Mouse (Mus musculus): ENCODE measurements at regions not wholly inside any gene's neighbourhood (a gene's known extent, or its start where the extent isn't known, plus 50 kb on each side); places are given as distances from the start of the nearest gene placed in this dataset.

- no peaks in the 10 kb centered on the region for H3K4me1 ChIP-seq (ENCODE audit: control insufficient read depth, insufficient read depth, low read length)
- H3K4me3 ChIP-seq (replicated peaks; ENCODE audit: extremely low read depth, low read depth, low read length): no peak overlapping the region
- no peak for TF ChIP-seq CTCF (IDR thresholded peaks at IDR 0.05; ENCODE audit: insufficient read depth, low read length)
- no peak for TF ChIP-seq POLR2A (IDR thresholded peaks at IDR 0.05; ENCODE audit: borderline replicate concordance, extremely low read depth, low read depth, low read length)
- no peak for DNase-seq
- 41% methylated on average over 18 of the region's 18 CpGs for WGBS
Observed at GRCm38 (mm10) chr14:76244338-76245062, 133.8 kb downstream of the Nufip1 start.

GRCm38 (mm10) chr14:76245063-76245396 is 134.3 kb downstream of the Nufip1 start:
- H3K4me3 ChIP-seq (replicated peaks; ENCODE audit: extremely low read depth, low read depth, low read length): no peak overlapping the region
- TF ChIP-seq POLR2A (IDR thresholded peaks at IDR 0.05; ENCODE audit: borderline replicate concordance, extremely low read depth, low read depth, low read length): no peak
- H3K4me1 ChIP-seq (ENCODE audit: control insufficient read depth, insufficient read depth, low read length): no peaks in the 10 kb centered on the region
- DNase-seq: no peak
- 61% methylated on average over 4 of the region's 4 CpGs for WGBS

GRCm38 (mm10) chr14:76247664-76248063 is 137.0 kb downstream of the Nufip1 start:
- Histone ChIP-seq H3K4me3 (replicated peaks; ENCODE audit: extremely low read depth, low read depth, low read length) (no peak overlapping the region), H3K4me1 (ENCODE audit: control insufficient read depth, insufficient read depth, low read length) (no peaks in the 10 kb centered on the region)
- DNase-seq: no peak
- TF ChIP-seq CTCF (IDR thresholded peaks at IDR 0.05; ENCODE audit: insufficient read depth, low read length) (0 out of 2 replicates have a peak, but pooled peaks have one; percentile 15), POLR2A (IDR thresholded peaks at IDR 0.05; ENCODE audit: borderline replicate concordance, extremely low read depth, low read depth, low read length) (no peak)
- WGBS: 83% methylated on average over 4 of the region's 4 CpGs

- Histone ChIP-seq H3K4me1 (ENCODE audit: control insufficient read depth, insufficient read depth, low read length) (no peaks in the 10 kb centered on the region), H3K4me3 (replicated peaks; ENCODE audit: extremely low read depth, low read depth, low read length) (no peak overlapping the region)
- TF ChIP-seq POLR2A (IDR thresholded peaks at IDR 0.05; ENCODE audit: borderline replicate concordance, extremely low read depth, low read depth, low read length): no peak
- TF ChIP-seq CTCF (IDR thresholded peaks at IDR 0.05; ENCODE audit: insufficient read depth, low read length): no peak
- no peak for DNase-seq
- 83% methylated on average over 3 of the region's 3 CpGs for WGBS
Observed at GRCm38 (mm10) chr14:76253850-76254249, 143.2 kb downstream of the Nufip1 start.

GRCm38 (mm10) chr14:76254565-76255501 is 144.1 kb downstream of the Nufip1 start:
- peak; percentile 12 for DNase-seq
- WGBS: 52% methylated on average over 30 of the region's 30 CpGs
- H3K4me3 ChIP-seq (replicated peaks; ENCODE audit: extremely low read depth, low read depth, low read length): no peak overlapping the region
- H3K4me1 ChIP-seq (ENCODE audit: control insufficient read depth, insufficient read depth, low read length): no peaks in the 10 kb centered on the region
- no peak for TF ChIP-seq CTCF (IDR thresholded peaks at IDR 0.05; ENCODE audit: insufficient read depth, low read length)
- no peak for TF ChIP-seq POLR2A (IDR thresholded peaks at IDR 0.05; ENCODE audit: borderline replicate concordance, extremely low read depth, low read depth, low read length)

- no peak for TF ChIP-seq POLR2A (IDR thresholded peaks at IDR 0.05; ENCODE audit: borderline replicate concordance, extremely low read depth, low read depth, low read length)
- TF ChIP-seq CTCF (IDR thresholded peaks at IDR 0.05; ENCODE audit: insufficient read depth, low read length): no peak
- Histone ChIP-seq H3K4me1 (ENCODE audit: control insufficient read depth, insufficient read depth, low read length) (no peaks in the 10 kb centered on the region), H3K4me3 (replicated peaks; ENCODE audit: extremely low read depth, low read depth, low read length) (no peak overlapping the region)
- no peak for DNase-seq
- WGBS: 90% methylated on average over 11 of the region's 11 CpGs
Observed at GRCm38 (mm10) chr14:76255971-76256370, 145.3 kb downstream of the Nufip1 start.

- DNase-seq: no peak
- Histone ChIP-seq H3K4me1 (ENCODE audit: control insufficient read depth, insufficient read depth, low read length) (no peaks in the 10 kb centered on the region), H3K4me3 (replicated peaks; ENCODE audit: extremely low read depth, low read depth, low read length) (no peak overlapping the region)
- TF ChIP-seq CTCF (IDR thresholded peaks at IDR 0.05; ENCODE audit: insufficient read depth, low read length): no peak
- WGBS: 52% methylated on average over 3 of the region's 3 CpGs
Observed at GRCm38 (mm10) chr14:76258626-76259025, 147.9 kb downstream of the Nufip1 start.

GRCm38 (mm10) chr14:76260628-76261293 is 150.1 kb downstream of the Nufip1 start:
- Histone ChIP-seq H3K4me1 (ENCODE audit: control insufficient read depth, insufficient read depth, low read length) (no peaks in the 10 kb centered on the region), H3K4me3 (replicated peaks; ENCODE audit: extremely low read depth, low read depth, low read length) (no peak overlapping the region)
- 58% methylated on average over 5 of the region's 5 CpGs for WGBS
- TF ChIP-seq CTCF (IDR thresholded peaks at IDR 0.05; ENCODE audit: insufficient read depth, low read length) (no peak), POLR2A (IDR thresholded peaks at IDR 0.05; ENCODE audit: borderline replicate concordance, extremely low read depth, low read depth, low read length) (no peak)
- DNase-seq: no peak

- no peak for DNase-seq
- TF ChIP-seq CTCF (IDR thresholded peaks at IDR 0.05; ENCODE audit: insufficient read depth, low read length) (no peak), POLR2A (IDR thresholded peaks at IDR 0.05; ENCODE audit: borderline replicate concordance, extremely low read depth, low read depth, low read length) (no peak)
- H3K4me1 ChIP-seq (ENCODE audit: control insufficient read depth, insufficient read depth, low read length): no peaks in the 10 kb centered on the region
- 91% methylated on average over 5 of the region's 5 CpGs for WGBS
- H3K4me3 ChIP-seq (replicated peaks; ENCODE audit: extremely low read depth, low read depth, low read length): no peak overlapping the region
Observed at GRCm38 (mm10) chr14:76263682-76264081, 151.1 kb upstream of the Tsc22d1 start.
